Mouse (Mus musculus): ENCODE data around the gene Timp3.

The Timp3 gene

GRCm38 (mm10) chr10:86297307-86297706 lies 2.9 kb upstream of the Timp3 start:
- DNase-seq (ENCODE audit: low spot score): no peak

DNA sequence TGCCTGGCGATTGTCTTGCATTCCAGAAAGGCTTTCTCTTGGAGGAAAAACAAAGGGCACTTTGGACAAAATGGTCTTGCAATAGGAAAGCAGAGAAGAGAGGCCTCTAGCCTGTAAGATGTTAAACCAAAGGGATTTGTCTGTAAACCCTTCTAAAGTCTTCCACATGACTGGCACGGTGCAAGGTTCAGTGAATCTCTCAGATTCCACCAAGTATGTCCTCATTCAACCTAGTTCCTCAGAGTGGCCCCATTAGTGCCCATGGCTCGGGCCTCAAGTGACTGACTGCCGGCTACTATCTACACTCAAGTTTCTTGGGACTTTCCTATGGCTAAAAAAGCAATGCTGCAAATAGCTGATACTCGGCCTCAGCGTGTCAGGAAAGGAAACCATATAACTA lies 1.8 kb upstream of the Timp3 start:
- DNase-seq (ENCODE audit: low spot score): no peak

GRCm38 (mm10) chr10:86299795-86300194 lies 377 bp upstream of the Timp3 start:
- no peak for DNase-seq (ENCODE audit: low spot score)

DNA sequence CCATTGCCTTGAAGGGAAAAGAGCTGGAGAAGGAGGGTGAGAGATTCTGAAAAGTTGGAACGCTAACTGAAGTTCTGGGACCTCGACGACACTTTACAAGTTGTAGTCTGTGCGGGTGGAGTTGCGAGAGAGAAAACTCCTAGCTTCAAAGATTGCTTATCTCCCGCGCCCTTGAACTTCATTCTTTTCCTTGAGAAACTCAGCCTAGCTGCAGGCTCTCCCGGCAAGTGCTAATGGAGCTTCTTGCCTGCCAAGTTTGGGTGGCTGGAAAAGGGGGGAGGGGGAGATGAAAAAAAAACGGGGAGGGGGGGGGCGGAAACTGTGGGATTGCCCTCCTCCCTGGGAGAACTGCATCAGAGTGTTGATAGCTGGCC lies 932 bp downstream of the Timp3 start:
- no peak for DNase-seq (ENCODE audit: low spot score)

DNA sequence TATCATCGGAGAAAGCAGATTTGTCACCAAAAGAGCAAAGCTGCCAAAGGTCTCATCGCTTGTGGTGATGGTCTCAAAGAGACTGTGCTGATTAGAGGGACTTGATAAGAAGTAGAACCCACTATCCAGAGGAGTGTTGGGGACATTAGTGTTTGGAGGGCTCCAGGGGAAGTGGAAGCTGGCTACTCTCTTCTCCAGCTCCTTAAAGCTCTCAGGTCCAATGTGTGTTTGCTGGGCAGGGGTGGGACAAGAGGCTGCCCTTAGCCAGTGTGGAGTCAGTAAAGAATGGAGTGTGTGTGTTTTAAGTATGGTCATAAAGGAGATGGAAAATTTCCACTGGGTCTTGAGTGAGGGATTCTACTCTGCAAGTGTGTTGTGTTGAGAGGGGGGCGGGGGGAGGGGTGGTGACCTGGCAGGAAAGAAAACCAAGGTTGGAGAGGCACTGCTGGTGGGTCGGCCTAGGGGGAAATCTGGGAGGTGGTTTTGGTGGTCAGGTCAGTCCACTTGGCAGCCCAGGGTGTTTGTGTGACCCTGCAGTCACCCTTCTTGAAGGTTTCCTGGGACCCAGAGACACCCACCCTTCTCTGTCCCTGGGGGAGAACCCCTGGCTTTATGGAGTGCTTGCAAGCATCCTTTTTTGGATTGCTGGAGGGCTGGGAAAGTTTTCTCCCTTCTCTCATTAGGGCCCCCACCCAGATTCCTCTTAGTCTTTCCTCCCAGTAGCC lies 1.6 kb downstream of the Timp3 start:
- DNase-seq (ENCODE audit: low spot score): no peak

DNA sequence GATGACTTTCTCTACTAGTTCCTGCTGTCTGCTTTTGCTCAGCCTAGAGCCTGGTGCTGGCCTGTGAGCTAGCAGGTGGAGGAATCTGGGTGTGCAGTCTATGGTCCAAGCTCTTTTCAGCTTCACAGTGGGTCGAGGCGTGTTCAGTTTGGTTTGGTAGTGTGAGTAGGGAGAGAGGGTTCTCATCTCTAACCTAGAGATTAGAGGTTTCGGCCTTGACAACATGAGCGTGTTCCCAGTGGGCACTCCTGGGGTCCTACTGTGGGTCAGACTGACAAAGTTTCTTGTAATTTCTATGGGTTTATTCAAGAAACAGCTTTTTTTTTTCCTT lies 2.1 kb downstream of the Timp3 start:
- DNase-seq (ENCODE audit: low spot score): no peak

- DNase-seq (ENCODE audit: low spot score): peak; percentile 78
These were observed 2.8 kb downstream of the Timp3 start for GRCm38 (mm10) chr10:86302761-86303494.

- no peak for DNase-seq (ENCODE audit: low spot score)
These were observed 3.3 kb downstream of the Timp3 start for GRCm38 (mm10) chr10:86303495-86303876.

- no peak for DNase-seq (ENCODE audit: low spot score)
These were observed 4.4 kb downstream of the Timp3 start for GRCm38 (mm10) chr10:86304583-86304982.

- DNase-seq (ENCODE audit: low spot score): no peak
These were observed 7.1 kb downstream of the Timp3 start for GRCm38 (mm10) chr10:86307235-86307634.

GRCm38 (mm10) chr10:86310527-86310926 lies 10.4 kb downstream of the Timp3 start:
- DNase-seq (ENCODE audit: low spot score): no peak

DNA sequence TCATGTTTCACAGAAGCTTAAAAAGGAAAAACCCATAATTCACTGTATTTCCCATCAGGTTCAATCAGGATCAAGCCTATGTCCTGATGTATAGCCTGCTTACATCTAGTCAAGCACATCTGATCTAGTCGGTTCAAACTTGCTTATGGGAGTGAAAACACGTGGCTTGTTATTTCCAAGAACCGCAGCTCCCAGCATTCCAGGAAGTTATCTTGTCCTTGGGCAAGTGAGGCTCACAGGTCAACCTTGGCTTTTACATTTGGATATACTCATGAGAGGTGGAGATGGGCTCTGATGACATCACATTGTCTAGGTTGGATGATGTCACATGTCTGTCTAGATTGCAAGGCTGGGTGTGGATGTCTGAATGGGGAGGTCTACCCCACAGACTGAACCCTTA lies 12.8 kb downstream of the Timp3 start:
- DNase-seq (ENCODE audit: low spot score): no peak

GRCm38 (mm10) chr10:86313448-86313847 lies 13.3 kb downstream of the Timp3 start:
- no peak for DNase-seq (ENCODE audit: low spot score)

GRCm38 (mm10) chr10:86315513-86315912 lies 15.3 kb downstream of the Timp3 start:
- DNase-seq (ENCODE audit: low spot score): no peak

- no peak for DNase-seq (ENCODE audit: low spot score)
These were observed 17.5 kb downstream of the Timp3 start for GRCm38 (mm10) chr10:86317633-86318032.

DNA sequence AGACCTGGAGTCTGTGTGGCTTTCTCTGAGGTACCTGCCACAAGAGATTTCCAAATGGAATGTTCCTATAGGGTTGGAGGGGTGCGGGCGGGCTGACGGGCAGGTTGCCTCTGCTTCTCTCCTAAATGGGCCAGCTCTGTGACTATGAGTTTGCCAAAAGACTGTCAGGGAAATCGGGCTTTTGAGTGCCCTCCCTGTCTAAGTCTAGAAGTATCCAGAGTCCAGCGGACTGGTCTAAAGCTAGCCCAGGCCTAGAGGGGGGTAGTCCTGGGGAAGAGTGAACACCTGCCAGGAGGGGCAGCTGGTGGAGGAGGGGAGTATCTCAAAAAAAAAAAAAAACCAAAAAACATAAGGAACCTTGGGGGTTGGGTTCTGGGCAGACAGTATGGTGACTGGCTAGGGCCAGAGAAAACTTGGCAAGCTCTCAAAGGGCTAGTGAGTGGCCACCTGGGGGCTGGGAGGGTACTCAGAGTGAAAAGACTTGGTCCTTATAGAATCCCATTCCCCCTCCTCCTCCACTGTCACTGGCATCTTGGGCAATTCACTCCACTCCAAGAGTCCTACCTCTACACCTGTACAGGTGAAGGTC lies 18.5 kb downstream of the Timp3 start:
- no peak for DNase-seq (ENCODE audit: low spot score)

- DNase-seq (ENCODE audit: low spot score): no peak
These were observed 19.4 kb downstream of the Timp3 start for GRCm38 (mm10) chr10:86319526-86319925.

DNA sequence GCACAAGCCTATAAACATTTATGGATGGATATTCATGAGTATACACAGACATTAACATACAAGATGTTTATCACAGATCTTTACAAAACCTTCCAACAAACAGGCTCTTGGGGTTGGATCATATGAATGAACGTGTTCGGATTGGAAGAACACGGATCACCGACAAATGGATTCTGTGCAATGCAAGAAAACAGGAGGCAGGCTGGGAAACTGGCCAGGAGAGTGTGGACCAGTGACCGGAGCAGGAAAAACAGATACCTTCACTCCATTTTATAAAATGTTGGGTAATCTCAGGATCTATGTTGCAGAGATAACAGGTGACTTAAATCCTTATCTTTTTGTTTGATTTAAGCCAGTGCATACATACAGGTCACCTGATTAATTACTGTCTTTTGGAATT lies 20.0 kb downstream of the Timp3 start:
- DNase-seq (ENCODE audit: low spot score): no peak

DNA sequence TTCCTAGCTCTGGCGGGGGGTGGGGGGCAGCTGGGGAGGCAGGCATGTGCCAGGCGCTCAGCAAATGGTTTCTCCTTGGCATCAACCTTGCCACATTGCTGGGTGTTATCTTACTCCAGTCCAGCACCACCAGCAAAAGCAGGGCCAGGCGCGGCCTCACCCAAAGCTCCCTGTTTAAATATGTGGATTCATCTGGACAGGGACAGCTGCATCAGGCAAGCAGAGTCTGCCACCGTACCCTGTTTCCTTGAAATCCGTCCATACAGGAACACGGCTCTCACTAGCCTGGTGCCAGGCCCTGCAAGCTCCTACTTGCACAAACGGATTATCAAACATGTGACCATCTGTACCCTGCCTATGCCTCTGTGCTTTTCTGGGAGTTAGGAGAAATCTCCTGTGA lies 21.0 kb downstream of the Timp3 start:
- no peak for DNase-seq (ENCODE audit: low spot score)

- no peak for DNase-seq (ENCODE audit: low spot score)
These were observed 21.8 kb downstream of the Timp3 start for GRCm38 (mm10) chr10:86322006-86322405.

- DNase-seq (ENCODE audit: low spot score): no peak
These were observed 23.3 kb downstream of the Timp3 start for GRCm38 (mm10) chr10:86323275-86323994.

DNA sequence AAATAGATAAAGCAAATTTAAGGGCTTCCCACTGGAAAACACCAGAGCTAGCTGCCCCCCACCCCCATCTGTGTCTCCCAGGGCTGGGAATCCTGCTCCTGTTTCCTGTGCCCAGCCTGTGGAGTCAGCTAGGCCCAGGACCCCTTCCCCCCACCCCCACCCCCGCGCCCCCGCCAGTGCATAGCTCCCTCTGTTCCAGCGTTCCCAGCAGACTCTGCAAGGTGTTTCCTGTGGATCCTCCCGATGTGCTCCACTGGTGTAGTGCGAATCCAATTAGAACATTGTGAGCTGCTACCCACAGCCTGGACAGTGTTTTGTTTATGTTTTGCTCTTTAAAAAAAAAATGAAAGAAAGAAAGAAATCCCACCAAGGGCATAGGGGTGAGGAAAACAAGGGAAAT lies 25.1 kb downstream of the Timp3 start:
- DNase-seq (ENCODE audit: low spot score): no peak

- no peak for DNase-seq (ENCODE audit: low spot score)
These were observed 28.0 kb downstream of the Timp3 start for GRCm38 (mm10) chr10:86328143-86328542.

All from ovary, postnatal 36 days (tissue).